In genomic region chr5:122514127-122514521, GRCm38 (mm10) we compare ENCODE assay signal across 9 mouse cellular contexts. TPM values are rescaled to one million over a fixed set of nuclear protein-coding genes. Genes with fewer than 3 reads are reported as not detected.
A peak's percentile ranks its signal among the peaks of the same experiment; 100 is the strongest.
DNase-seq lines count a peak whose midpoint lies in the region; ATAC-seq and TF ChIP-seq lines count a peak whose summit lies in the region.
"Had no signal": no experiment of that assay in that cellular context is flagged by ENCODE, and none has a peak within 500 bp of the region (broad histone marks: within the 10 kb centered on the region; RNA-seq: fewer than 3 reads in every experiment).

No protein-coding gene starts in this region.

- no peak overlapping the region for H3K4me2 ChIP-seq in kidney, postnatal 0 days (ENCODE audit: low read length)
- peak overlapping the region; percentile 8; the same call in 1 of the 2 replicates for H3K4me2 ChIP-seq in forebrain, embryonic 14.5 days (ENCODE audit: low read length)
- 0 out of 2 replicates have a peak overlapping the region, but pooled peaks have one; percentile 15 for H3K4me2 ChIP-seq in intestine, embryonic 16.5 days (ENCODE audit: low read depth, low read length)
- H3K4me2 ChIP-seq in neural tube, embryonic 13.5 days, result peak overlapping the region; percentile 20; the same call in 1 of the 2 replicates

- H3K9me3 ChIP-seq in kidney, postnatal 0 days (replicated peaks; ENCODE audit: low read length), result no peaks in the 10 kb centered on the region
- H3K9me3 ChIP-seq in forebrain, embryonic 14.5 days (replicated peaks; ENCODE audit: control insufficient read depth, low read length), result no peaks in the 10 kb centered on the region
- no peaks in the 10 kb centered on the region for H3K9me3 ChIP-seq in intestine, embryonic 16.5 days (ENCODE audit: control insufficient read depth, low read length)
- no peaks in the 10 kb centered on the region for H3K9me3 ChIP-seq in neural tube, embryonic 13.5 days

- no peaks in the 10 kb centered on the region for H3K36me3 ChIP-seq in kidney, postnatal 0 days (ENCODE audit: insufficient read depth, low read length)
- no peaks in the 10 kb centered on the region for H3K36me3 ChIP-seq in forebrain, embryonic 14.5 days (ENCODE audit: control insufficient read depth, insufficient read depth, low read length)
- no peaks in the 10 kb centered on the region for H3K36me3 ChIP-seq in intestine, embryonic 16.5 days (ENCODE audit: control insufficient read depth, insufficient read depth, low read length)
- H3K36me3 ChIP-seq in neural tube, embryonic 13.5 days, result no peaks in the 10 kb centered on the region

- no peak for TF ChIP-seq CTCF in kidney, postnatal 0 days (IDR thresholded peaks at IDR 0.05; ENCODE audit: low read depth)

- H3K4me1 ChIP-seq in kidney, postnatal 0 days (replicated peaks; ENCODE audit: insufficient read depth, low read length), result peaks cover 35% of the 10 kb centered on the region
- H3K4me1 ChIP-seq in forebrain, embryonic 14.5 days (ENCODE audit: control insufficient read depth, insufficient read depth, low read length), result peaks cover 8% of the 10 kb centered on the region; the same call in 1 of the 2 replicates
- peaks cover 49% of the 10 kb centered on the region for H3K4me1 ChIP-seq in intestine, embryonic 16.5 days (ENCODE audit: control insufficient read depth, insufficient read depth, low read length)
- peaks cover 28% of the 10 kb centered on the region for H3K4me1 ChIP-seq in neural tube, embryonic 13.5 days (replicated peaks)

- DNase-seq in kidney, postnatal 0 days (ENCODE audit: low spot score), result no peak
- no peak for DNase-seq in kidney, postnatal 10 days
- no peak for DNase-seq in forebrain, embryonic 14.5 days (ENCODE audit: low spot score)
- no peak for DNase-seq in layer of hippocampus, postnatal 36 days
- no peak for DNase-seq in cerebellum, adult 18-20 months
- DNase-seq: thymus, postnatal 14 days had no signal

- ATAC-seq in kidney, postnatal 0 days (replicated peaks; ENCODE audit: low FRiP score, low read depth), result no peak
- no peak for ATAC-seq in forebrain, embryonic 14.5 days
- no peak for ATAC-seq in intestine, embryonic 16.5 days
- no peak for ATAC-seq in neural tube, embryonic 13.5 days (ENCODE audit: low read depth)

- no peak overlapping the region for H3K4me3 ChIP-seq in kidney, postnatal 0 days (replicated peaks; ENCODE audit: low read depth, low read length)
- H3K4me3 ChIP-seq in forebrain, embryonic 14.5 days (ENCODE audit: low read depth, low read length), result no peak overlapping the region
- H3K4me3 ChIP-seq in intestine, embryonic 16.5 days (ENCODE audit: low read length), result no peak overlapping the region
- no peak overlapping the region for H3K4me3 ChIP-seq in neural tube, embryonic 13.5 days
- H3K4me3 ChIP-seq: erythroblast, embryonic 14.5 days had no signal

- no peaks in the 10 kb centered on the region for H3K27me3 ChIP-seq in kidney, postnatal 0 days (ENCODE audit: insufficient read depth, low read length)
- H3K27me3 ChIP-seq in forebrain, embryonic 14.5 days (replicated peaks; ENCODE audit: control insufficient read depth, insufficient read depth, low read length), result no peaks in the 10 kb centered on the region
- H3K27me3 ChIP-seq in intestine, embryonic 16.5 days (replicated peaks; ENCODE audit: control insufficient read depth, insufficient read depth, low read length), result no peaks in the 10 kb centered on the region
- no peaks in the 10 kb centered on the region for H3K27me3 ChIP-seq in neural tube, embryonic 13.5 days

- 40% methylated on average over 8 of the region's 8 CpGs for WGBS in kidney, postnatal 0 days
- 9% methylated on average over 8 of the region's 8 CpGs for WGBS in forebrain, embryonic 14.5 days
- WGBS in intestine, embryonic 16.5 days, result 39% methylated on average over 8 of the region's 8 CpGs
- WGBS in neural tube, embryonic 13.5 days, result 35% methylated on average over 8 of the region's 8 CpGs

- 0 out of 2 replicates have a peak overlapping the region, but pooled peaks have one; percentile 15 for H3K9ac ChIP-seq in kidney, postnatal 0 days (ENCODE audit: low read depth, low read length)
- H3K9ac ChIP-seq in forebrain, embryonic 14.5 days (ENCODE audit: low read length), result no peak overlapping the region
- H3K9ac ChIP-seq in intestine, embryonic 16.5 days (ENCODE audit: low read depth, low read length), result no peak overlapping the region
- H3K9ac ChIP-seq in neural tube, embryonic 13.5 days, result no peak overlapping the region

- no peak overlapping the region for H3K27ac ChIP-seq in kidney, postnatal 0 days
- H3K27ac ChIP-seq in forebrain, embryonic 14.5 days (ENCODE audit: low read depth, low read length), result no peak overlapping the region
- no peak overlapping the region for H3K27ac ChIP-seq in intestine, embryonic 16.5 days (ENCODE audit: low read length)
- no peak overlapping the region for H3K27ac ChIP-seq in neural tube, embryonic 13.5 days (replicated peaks)

RNA-seq across cellular contexts. Expression of gene Atp2a2, which starts 12.1 kb away (rescaled TPM):
- 37.8 and 38.5 TPM in 2 replicates for polyA plus RNA-seq in kidney, postnatal 0 days (2015; fragmentation: Nextera tagmentation; extraction: Ambion mirVana)
- 34.8 and 35.1 TPM in 2 replicates for polyA plus RNA-seq in forebrain, embryonic 14.5 days (2014; fragmentation: Nextera tagmentation; extraction: Ambion mirVana)
- 20.4 and 27.2 TPM in 2 replicates for polyA plus RNA-seq in intestine, embryonic 16.5 days (2015; fragmentation: Nextera tagmentation; extraction: Ambion mirVana)
- 43.5 and 52.8 TPM in 2 replicates for polyA plus RNA-seq in neural tube, embryonic 13.5 days (2015; fragmentation: Nextera tagmentation; extraction: Ambion mirVana)
- 100 to 1,000 TPM; 639 to 686 TPM for total RNA-seq in layer of hippocampus, postnatal 36 days (2021)
